Mouse (Mus musculus) MEL (cell line): ENCODE data around the gene H2-M5. TPM values are rescaled to one million over a fixed set of nuclear protein-coding genes. Genes with fewer than 3 reads are reported as not detected.
A peak's percentile ranks its signal among the peaks of the same experiment; 100 is the strongest.

Experiments used
- DNase-seq: peaks from one replicate; pipeline ENCODE4 v3.0.0; 2011; ENCODE audit warnings: low read depth, low spot score
- H3K27ac ChIP-seq: 2 replicates; pipeline ENCODE4 v1.5.1; 2012; ENCODE audit warnings: low read depth, mild to moderate bottlenecking, control low read depth, low read length, moderate library complexity; ENCODE audit not compliant: control insufficient read depth
- H3K27me3 ChIP-seq, 2 experiments: fragments of 150-350 bp in 1 of 2; sonication (generic) in 1 of 2; 2 replicates each; pipeline ENCODE4 v1.6.1; 2012; ENCODE audit warnings: low read length in 2 of 2, mild to moderate bottlenecking in 2 of 2, improper control_type of control experiment in 1 of 2, moderate library complexity in 1 of 2; ENCODE audit not compliant: insufficient read depth in 2 of 2, control insufficient read depth in 1 of 2
- H3K36me3 ChIP-seq, 2 experiments: 2 replicates each; pipeline ENCODE4 v1.6.1; 2012 to 2014; ENCODE audit warnings: low read length in 2 of 2, improper control_type of control experiment in 1 of 2, inconsistent platforms in 1 of 2, mild to moderate bottlenecking in 1 of 2; ENCODE audit not compliant: insufficient read depth in 2 of 2, control insufficient read depth in 1 of 2
- H3K4me1 ChIP-seq, 2 experiments: fragments of 150-350 bp in 1 of 2; sonication (generic) in 1 of 2; 2 replicates each; pipeline ENCODE4 v1.6.1; 2012; ENCODE audit warnings: low read length in 2 of 2, improper control_type of control experiment in 1 of 2, mild to moderate bottlenecking in 1 of 2; ENCODE audit not compliant: insufficient read depth in 2 of 2, control insufficient read depth in 1 of 2
- H3K4me3 ChIP-seq, 2 experiments: fragments of 150-350 bp in 1 of 2; sonication (generic) in 1 of 2; 2 replicates each; pipeline ENCODE4 v1.5.1; 2012; ENCODE audit warnings: low read depth in 2 of 2, low read length in 2 of 2, mild to moderate bottlenecking in 2 of 2, moderate library complexity in 2 of 2, control low read depth in 1 of 2, improper control_type of control experiment in 1 of 2; ENCODE audit not compliant: control insufficient read depth in 1 of 2, insufficient read depth in 1 of 2
- H3K79me2 ChIP-seq: 2 replicates; pipeline ENCODE4 v1.6.1; 2012; ENCODE audit warnings: mild to moderate bottlenecking, low read length, moderate library complexity; ENCODE audit not compliant: control insufficient read depth, poor library complexity, insufficient read depth
- H3K9ac ChIP-seq: 2 replicates; pipeline ENCODE4 v1.6.1; 2012; ENCODE audit warnings: low read depth, mild to moderate bottlenecking, control low read depth, low read length, moderate library complexity; ENCODE audit not compliant: control insufficient read depth, poor library complexity, severe bottlenecking
- H3K9me3 ChIP-seq: fragments of 150-350 bp; sonication (generic); replicated peaks from 2 replicates; pipeline ENCODE4 v1.6.1; 2012; ENCODE audit warnings: mild to moderate bottlenecking, low read length, improper control_type of control experiment, moderate library complexity; ENCODE audit not compliant: insufficient read depth
- BHLHE40 ChIP-seq: IDR thresholded peaks from 2 replicates; pipeline ENCODE4 v1.6.1; 2012; ENCODE audit warnings: low read depth, mild to moderate bottlenecking, inconsistent platforms, low read length, improper control_type of control experiment, borderline replicate concordance
- CTCF ChIP-seq, 3 experiments: IDR thresholded peaks in 2 of 3; conservative IDR thresholded peaks in 1 of 3; 2 replicates each; pipeline ENCODE4 v1.5.1; 2011 to 2012; ENCODE audit warnings: low read length in 3 of 3, low read depth in 2 of 3, mild to moderate bottlenecking in 2 of 3, improper control_type of control experiment in 1 of 3, inconsistent platforms in 1 of 3, mixed read lengths in 1 of 3, moderate library complexity in 1 of 3; ENCODE audit not compliant: control insufficient read depth in 1 of 3, insufficient read depth in 1 of 3, poor library complexity in 1 of 3, severe bottlenecking in 1 of 3
- GABPA ChIP-seq: IDR thresholded peaks from 2 replicates; pipeline ENCODE4 v1.6.1; 2012; ENCODE audit warnings: low read depth, mild to moderate bottlenecking, inconsistent platforms, low read length, improper control_type of control experiment, moderate library complexity
- GATA1 ChIP-seq: IDR thresholded peaks from 2 replicates; pipeline ENCODE4 v1.6.1; 2011; ENCODE audit warnings: low read depth, low read length, improper control_type of control experiment
- KAT2A ChIP-seq: conservative IDR thresholded peaks from 2 replicates; pipeline ENCODE4 v1.6.1; 2012; ENCODE audit warnings: low read depth, low read length, improper control_type of control experiment, inconsistent platforms
- MAFK ChIP-seq: IDR thresholded peaks from 2 replicates; pipeline ENCODE4 v1.6.1; 2011; ENCODE audit warnings: low read depth, mild to moderate bottlenecking, low read length, improper control_type of control experiment, borderline replicate concordance
- MAX ChIP-seq: IDR thresholded peaks from 2 replicates; pipeline ENCODE4 v1.6.1; 2011; ENCODE audit warnings: low read length, improper control_type of control experiment
- MAZ ChIP-seq: IDR thresholded peaks from 2 replicates; pipeline ENCODE4 v1.6.1; 2012; ENCODE audit warnings: low read depth, mild to moderate bottlenecking, inconsistent platforms, low read length, improper control_type of control experiment
- MEF2A ChIP-seq: IDR thresholded peaks from 2 replicates; pipeline ENCODE4 v1.6.1; 2014; ENCODE audit warnings: low read depth, mild to moderate bottlenecking, inconsistent platforms, low read length, improper control_type of control experiment; ENCODE audit not compliant: poor library complexity, insufficient replicate concordance, severe bottlenecking; ENCODE audit errors: extremely low read depth
- NELFE ChIP-seq: IDR thresholded peaks from 2 replicates; pipeline ENCODE4 v1.6.1; 2011; ENCODE audit warnings: low read depth, low read length, improper control_type of control experiment
- POLR2A ChIP-seq, 2 experiments: IDR thresholded peaks; 2 replicates each; pipeline ENCODE4 v1.6.1; 2011 to 2012; ENCODE audit warnings: low read length in 2 of 2, mild to moderate bottlenecking in 2 of 2, control low read depth in 1 of 2, improper control_type of control experiment in 1 of 2, low read depth in 1 of 2, moderate library complexity in 1 of 2; ENCODE audit not compliant: control insufficient read depth in 1 of 2, insufficient read depth in 1 of 2, poor library complexity in 1 of 2
- POLR2AphosphoS2 ChIP-seq: IDR thresholded peaks from 2 replicates; pipeline ENCODE4 v1.6.1; 2011; ENCODE audit warnings: low read length, improper control_type of control experiment
- RAD21 ChIP-seq: IDR thresholded peaks from 2 replicates; pipeline ENCODE4 v1.6.1; 2011; ENCODE audit warnings: mild to moderate bottlenecking, low read depth, low read length, improper control_type of control experiment
- SIN3A ChIP-seq: IDR thresholded peaks from 2 replicates; pipeline ENCODE4 v1.6.1; 2012; ENCODE audit warnings: low read length, improper control_type of control experiment, inconsistent platforms
- SMC3 ChIP-seq: IDR thresholded peaks from 2 replicates; pipeline ENCODE4 v1.6.1; 2011; ENCODE audit warnings: low read depth, low read length, improper control_type of control experiment
- TAL1 ChIP-seq: IDR thresholded peaks from 2 replicates; pipeline ENCODE4 v1.6.1; 2012; ENCODE audit warnings: mild to moderate bottlenecking, inconsistent platforms, low read length, moderate library complexity, mixed read lengths
- TBP ChIP-seq: IDR thresholded peaks from 2 replicates; pipeline ENCODE4 v1.8.0; 2011; ENCODE audit warnings: low read depth, low read length, improper control_type of control experiment
- TCF12 ChIP-seq: IDR thresholded peaks from 2 replicates; pipeline ENCODE4 v1.6.1; 2014; ENCODE audit warnings: low read depth, mild to moderate bottlenecking, inconsistent platforms, low read length, improper control_type of control experiment, moderate library complexity
- USF1 ChIP-seq: IDR thresholded peaks from 2 replicates; pipeline ENCODE4 v1.6.1; 2014; ENCODE audit warnings: low read depth, mild to moderate bottlenecking, inconsistent platforms, low read length, improper control_type of control experiment, moderate library complexity
- USF2 ChIP-seq, 2 experiments: IDR thresholded peaks; 2 replicates each; pipeline ENCODE4 v1.6.1; 2011 to 2012; ENCODE audit warnings: improper control_type of control experiment in 2 of 2, low read length in 2 of 2, borderline replicate concordance in 1 of 2, inconsistent platforms in 1 of 2, low read depth in 1 of 2, mild to moderate bottlenecking in 1 of 2; ENCODE audit not compliant: insufficient read depth in 1 of 2
- ZC3H11A ChIP-seq: IDR thresholded peaks from 2 replicates; pipeline ENCODE4 v1.6.1; 2012; ENCODE audit warnings: low read depth, mild to moderate bottlenecking, inconsistent platforms, low read length, improper control_type of control experiment
- ZNF384 ChIP-seq: IDR thresholded peaks from 2 replicates; pipeline ENCODE4 v1.6.1; 2012; ENCODE audit warnings: low read depth, mild to moderate bottlenecking, inconsistent platforms, low read length, improper control_type of control experiment
- polyA plus RNA-seq, 2 experiments: library from polyadenylated mRNA; stranded (reverse) in 1 of 2; unstranded in 1 of 2; fragments of >175 nt in 1 of 2; fragments of >200 nt in 1 of 2; gene quantifications; 2 replicates each; pipeline versions ENCODE4 v1.2.1 to v1.2.4; 2012; ENCODE audit warnings: low replicate concordance in 2 of 2, low read depth in 1 of 2; ENCODE audit not compliant: insufficient read length in 2 of 2, insufficient read depth in 1 of 2, missing spikeins in 1 of 2
- total RNA-seq: library from RNA; depleted of rRNA; stranded (reverse); fragments of 300-350 nt; gene quantifications from 2 replicates; pipeline ENCODE4 v1.2.3, GENCODE M21; 2012

The H2-M5 gene
- total and polyA plus RNA-seq, 3 experiments = not detected

GRCm38 (mm10) chr17:36998477-36998876 is 9.1 kb upstream of the H2-M5 start:
- no peak overlapping the region for H3K4me3 ChIP-seq
- no peak for DNase-seq
- no peak overlapping the region for H3K27ac ChIP-seq
- TF ChIP-seq ZC3H11A (no peak), TBP (no peak), SIN3A (no peak), MAFK (no peak), NELFE (no peak), USF1 (no peak), TAL1 (no peak), BHLHE40 (no peak), POLR2A (IDR thresholded peaks at IDR 0.05; ENCODE audit: control insufficient read depth in 1 of 2, insufficient read depth in 1 of 2, low read depth in 1 of 2, low read length in 2 of 2, poor library complexity in 1 of 2) (no peak), KAT2A (no peak), MEF2A (no peak), TCF12 (no peak), MAX (no peak), CTCF (IDR thresholded peaks at IDR 0.05 in 2 of 3, conservative IDR thresholded peaks at IDR 0.05 in 1 of 3; ENCODE audit: control insufficient read depth in 1 of 3, insufficient read depth in 1 of 3, low read depth in 2 of 3, low read length in 3 of 3, poor library complexity in 1 of 3, severe bottlenecking in 1 of 3) (no peak), USF2 (IDR thresholded peaks at IDR 0.05; ENCODE audit: borderline replicate concordance in 1 of 2, insufficient read depth in 1 of 2, low read depth in 1 of 2, low read length in 2 of 2) (no peak)
- H3K27me3 ChIP-seq = no peaks in the 10 kb centered on the region
- no peaks in the 10 kb centered on the region for H3K9me3 ChIP-seq
- H3K79me2 ChIP-seq = no peaks in the 10 kb centered on the region
- H3K4me1 ChIP-seq = 0 out of 4 replicates have a peak, but pooled peaks cover 0 to 2% of the 10 kb centered on the region in 2 experiments
- no peak overlapping the region for H3K9ac ChIP-seq
- no peaks in the 10 kb centered on the region; a peak in 1 of 4 replicates for H3K36me3 ChIP-seq

GRCm38 (mm10) chr17:36997033-36997735 is 7.8 kb upstream of the H2-M5 start:
- Histone ChIP-seq H3K4me1 (0 out of 4 replicates have a peak, but pooled peaks cover 0 to 2% of the 10 kb centered on the region in 2 experiments), H3K27me3 (no peaks in the 10 kb centered on the region), H3K27ac (no peak overlapping the region), H3K36me3 (peaks cover 0 to 3% of the 10 kb centered on the region in 2 experiments; a peak in 2 of 4 replicates), H3K79me2 (no peaks in the 10 kb centered on the region), H3K9ac (no peak overlapping the region), H3K9me3 (no peaks in the 10 kb centered on the region), H3K4me3 (no peak overlapping the region)
- DNase-seq = peak; percentile 71
- TF ChIP-seq BHLHE40 = no peak
- TF ChIP-seq POLR2A (IDR thresholded peaks at IDR 0.05; ENCODE audit: control insufficient read depth in 1 of 2, insufficient read depth in 1 of 2, low read depth in 1 of 2, low read length in 2 of 2, poor library complexity in 1 of 2) = no peak
- TF ChIP-seq POLR2AphosphoS2 = no peak
- no peak for TF ChIP-seq MEF2A
- TF ChIP-seq ZC3H11A = peak; percentile 34; the same call in 1 of the 2 replicates
- no peak for TF ChIP-seq ZNF384
- TF ChIP-seq RAD21 = peak; percentile 59
- TF ChIP-seq GATA1 = no peak
- TF ChIP-seq SMC3 = peak; percentile 81
- TF ChIP-seq CTCF (IDR thresholded peaks at IDR 0.05 in 2 of 3, conservative IDR thresholded peaks at IDR 0.05 in 1 of 3; ENCODE audit: control insufficient read depth in 1 of 3, insufficient read depth in 1 of 3, low read depth in 2 of 3, low read length in 3 of 3, poor library complexity in 1 of 3, severe bottlenecking in 1 of 3) = peak; percentile 79 to 84 (median 80)
- no peak for TF ChIP-seq MAZ
- TF ChIP-seq GABPA = no peak
